Mouse (Mus musculus) lung, embryonic 16.5 days (tissue): ENCODE results near the gene Rxra. TPM values are rescaled to one million over a fixed set of nuclear protein-coding genes. Genes with fewer than 3 reads are reported as not detected.
A peak's percentile ranks its signal among the peaks of the same experiment; 100 is the strongest.

Experiments used
- ATAC-seq: fragments of 200-750 bp; cut with Nextera tagmentation; 2 replicates; pipeline ENCODE4 v1.8.0; 2017; ENCODE audit warnings: low read depth, mild to moderate bottlenecking, moderate library complexity
- H3K27ac ChIP-seq: fragments of 300-500 bp; sonication (generic); 2 replicates; pipeline ENCODE4 v1.5.1; 2014; ENCODE audit warnings: mild to moderate bottlenecking, control low read depth, low read length
- H3K27me3 ChIP-seq: fragments of 300-500 bp; sonication (generic); 2 replicates; pipeline ENCODE4 v1.6.1; 2014; ENCODE audit warnings: low read depth, low read length, mixed read lengths; ENCODE audit not compliant: control insufficient read depth, insufficient read depth
- H3K36me3 ChIP-seq: fragments of 300-500 bp; sonication (generic); 2 replicates; pipeline ENCODE4 v1.6.1; 2014; ENCODE audit warnings: low read length; ENCODE audit not compliant: control insufficient read depth, insufficient read depth
- H3K4me1 ChIP-seq: fragments of 300-500 bp; sonication (generic); replicated peaks from 2 replicates; pipeline ENCODE4 v1.6.1; 2014; ENCODE audit warnings: low read length, mixed read lengths; ENCODE audit not compliant: control insufficient read depth, insufficient read depth
- H3K4me2 ChIP-seq: fragments of 300-500 bp; sonication (generic); 2 replicates; pipeline ENCODE4 v1.6.1; 2014; ENCODE audit warnings: low read depth, low read length, control low read depth
- H3K4me3 ChIP-seq: fragments of 300-500 bp; sonication (generic); 2 replicates; pipeline ENCODE4 v1.5.1; 2014; ENCODE audit warnings: mild to moderate bottlenecking, low read length, control low read depth
- H3K9ac ChIP-seq: fragments of 300-500 bp; sonication (generic); 2 replicates; pipeline ENCODE4 v1.6.1; 2014; ENCODE audit warnings: low read length, control low read depth
- H3K9me3 ChIP-seq: fragments of 300-500 bp; sonication (generic); 2 replicates; pipeline ENCODE4 v1.6.1; 2016; ENCODE audit warnings: low read length; ENCODE audit not compliant: control insufficient read depth
- WGBS: fragments of 180-500 bp; shearing (Covaris S2); extraction: QIAGEN DNeasy Blood & Tissue Kit; methylation state at CpG from one replicate; pipeline ENCODE4 v1.1.7; 2014; 5-methylcytosine and 5-hydroxymethylcytosine counted together
- polyA plus RNA-seq: library from polyadenylated mRNA; unstranded; fragments of >200 nt; fragmentation: Nextera tagmentation; extraction: Ambion mirVana; gene quantifications from 2 replicates; pipeline ENCODE4 v1.2.1, GENCODE M21; 2015

Rxra gene
- polyA plus RNA-seq, 1 experiment from 2014 or later, result 11.3 TPM

DNA sequence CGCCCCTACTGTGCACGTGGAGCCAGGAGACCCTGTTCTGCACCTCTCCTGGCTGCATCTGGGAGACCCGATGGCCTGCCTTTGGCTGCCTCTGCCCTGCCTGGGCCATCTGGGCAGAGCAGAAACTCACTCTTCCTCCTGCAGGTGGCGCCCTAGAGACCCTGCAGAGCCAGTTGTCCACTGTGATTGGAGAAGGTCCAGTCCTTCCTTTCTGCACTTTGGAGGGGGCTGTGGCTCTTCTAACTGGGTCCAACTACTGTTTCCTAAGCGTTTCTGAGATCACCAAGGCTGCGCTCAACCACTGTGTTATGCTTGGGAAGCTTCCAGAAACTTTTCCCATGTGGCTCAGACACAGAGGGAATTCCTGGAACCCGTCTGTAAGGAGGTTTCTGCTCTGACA lies 95.7 kb downstream of the Rxra start:
- Histone ChIP-seq H3K4me1 (peaks cover 31% of the 10 kb centered on the region), H3K36me3 (no peaks in the 10 kb centered on the region), H3K9me3 (no peaks in the 10 kb centered on the region), H3K4me3 (no peak overlapping the region), H3K9ac (no peak overlapping the region), H3K4me2 (no peak overlapping the region), H3K27me3 (no peaks in the 10 kb centered on the region), H3K27ac (peak overlapping the region; percentile 39)
- WGBS, result 14% methylated on average over 7 of the region's 7 CpGs
- peak; percentile 61 for ATAC-seq

DNA sequence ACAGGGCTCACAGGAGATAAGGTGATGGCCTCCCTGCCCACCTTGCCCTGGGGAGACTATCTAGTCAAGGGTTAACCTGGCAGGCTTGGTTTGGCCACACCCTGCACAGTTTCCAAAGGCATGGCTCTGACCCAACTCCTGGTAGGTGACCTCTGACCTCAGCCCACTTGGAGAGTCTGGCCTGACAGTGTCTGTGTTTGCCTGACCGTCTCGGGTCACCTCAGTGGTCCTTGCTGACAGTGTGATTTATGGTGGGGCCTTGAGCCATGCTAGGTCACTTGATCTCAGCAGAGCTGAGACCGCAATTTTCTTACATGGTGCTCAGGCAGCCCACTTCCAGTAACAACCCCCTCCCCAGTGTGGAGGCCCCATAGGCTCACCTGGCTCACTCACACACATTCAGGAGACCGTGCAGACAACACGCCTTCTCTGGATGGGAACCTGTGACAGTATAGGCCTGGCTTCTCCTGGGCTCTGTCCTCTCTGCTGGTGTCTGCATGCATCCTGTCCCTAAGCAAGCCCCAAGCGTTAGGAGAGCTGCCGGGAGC lies 96.7 kb downstream of the Rxra start:
- H3K36me3 ChIP-seq, result no peaks in the 10 kb centered on the region
- no peak overlapping the region for H3K4me2 ChIP-seq
- ATAC-seq, result no peak
- no peaks in the 10 kb centered on the region for H3K27me3 ChIP-seq
- H3K27ac ChIP-seq, result peak overlapping the region; percentile 93; the same call in 1 of the 2 replicates
- no peak overlapping the region for H3K4me3 ChIP-seq
- 58% methylated on average over 7 of the region's 7 CpGs for WGBS
- H3K9ac ChIP-seq, result no peak overlapping the region
- no peaks in the 10 kb centered on the region for H3K9me3 ChIP-seq
- peaks cover 31% of the 10 kb centered on the region for H3K4me1 ChIP-seq

DNA sequence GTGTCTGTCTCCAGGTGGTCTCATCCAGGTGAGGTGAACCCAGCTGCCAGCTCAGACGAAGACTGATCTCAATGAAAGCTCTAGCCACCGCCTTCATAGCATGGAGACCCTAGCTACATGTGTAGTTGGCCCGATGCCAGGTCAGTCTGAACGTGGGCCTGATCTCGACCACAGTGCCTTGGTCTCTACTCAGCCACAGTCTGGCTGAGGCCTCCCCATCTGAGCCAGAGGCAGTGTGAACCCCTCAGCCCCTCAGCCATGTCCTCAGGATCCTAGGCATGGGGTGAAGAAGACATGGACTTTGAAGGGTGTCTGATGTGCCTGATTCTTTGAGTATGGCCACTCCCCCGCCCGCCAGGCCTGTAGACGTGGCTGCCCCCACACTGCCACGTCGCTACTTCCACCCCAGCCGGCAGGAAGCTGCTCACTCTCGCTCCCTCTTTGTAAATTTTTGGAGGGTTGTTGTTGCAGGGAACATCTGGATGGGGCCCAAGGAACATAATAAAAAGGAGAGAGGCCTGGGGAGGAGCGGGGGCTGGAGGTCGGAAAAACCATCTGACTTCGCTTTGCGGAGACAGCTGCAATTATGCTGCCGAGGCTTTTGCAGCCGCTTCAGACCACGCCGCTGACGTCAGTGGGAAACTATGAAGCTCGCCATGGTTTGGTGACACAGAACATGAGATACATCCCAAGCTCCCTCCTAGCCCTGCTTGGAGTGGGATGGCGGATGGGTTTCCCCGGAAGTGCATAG lies 97.9 kb downstream of the Rxra start:
- H3K4me2 ChIP-seq, result no peak overlapping the region
- peaks cover 34% of the 10 kb centered on the region for H3K4me1 ChIP-seq
- H3K4me3 ChIP-seq, result no peak overlapping the region
- 34% methylated on average over 24 of the region's 24 CpGs for WGBS
- H3K27me3 ChIP-seq, result no peaks in the 10 kb centered on the region
- H3K9me3 ChIP-seq, result no peaks in the 10 kb centered on the region
- peak overlapping the region; percentile 21 for H3K9ac ChIP-seq
- H3K36me3 ChIP-seq, result no peaks in the 10 kb centered on the region
- H3K27ac ChIP-seq, result peak overlapping the region; percentile 93
- ATAC-seq, result peak; percentile 63

DNA sequence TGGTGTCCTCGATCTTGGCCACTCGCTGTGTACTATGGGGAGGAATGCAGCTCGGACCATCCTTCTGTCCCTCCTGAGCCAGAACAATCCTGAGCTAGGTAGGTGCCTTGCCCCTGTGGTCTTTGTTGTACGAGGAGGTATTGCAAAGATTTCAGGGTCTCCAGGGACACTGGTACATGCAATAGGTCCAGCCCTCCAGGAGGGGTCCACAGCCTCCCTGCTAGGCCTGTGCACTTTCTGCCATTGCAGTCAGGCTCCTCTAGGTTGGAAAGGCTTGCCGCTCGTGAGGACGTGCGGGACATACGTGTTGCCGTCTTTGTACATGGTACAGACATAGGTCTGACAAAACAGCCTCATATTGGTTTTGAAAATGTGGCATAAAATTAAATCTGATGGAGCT lies 98.8 kb downstream of the Rxra start:
- H3K4me1 ChIP-seq, result peaks cover 40% of the 10 kb centered on the region

DNA sequence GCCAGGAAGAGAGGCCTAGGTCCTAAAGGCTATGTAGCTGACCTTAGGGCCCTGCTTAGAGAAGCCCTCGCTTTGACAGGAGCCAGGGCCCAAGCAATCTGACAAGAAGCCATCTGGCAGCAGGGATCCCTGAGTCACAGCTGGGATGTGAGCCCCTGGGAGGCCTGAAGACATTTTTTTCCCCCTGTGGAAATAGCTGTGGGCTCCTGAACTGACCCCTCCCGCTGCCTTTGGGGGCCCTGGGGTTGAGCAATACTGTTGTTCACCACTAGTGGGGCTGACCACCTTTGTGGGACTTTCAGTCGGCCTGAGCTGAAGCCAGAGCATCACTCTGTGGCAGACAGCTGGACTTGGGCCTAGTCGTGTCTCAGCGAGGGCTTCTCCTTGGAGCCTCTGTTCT lies 99.4 kb downstream of the Rxra start:
- H3K9me3 ChIP-seq, result no peaks in the 10 kb centered on the region
- ATAC-seq, result no peak
- H3K4me1 ChIP-seq, result peaks cover 41% of the 10 kb centered on the region
- 38% methylated on average over 5 of the region's 5 CpGs for WGBS
- no peaks in the 10 kb centered on the region for H3K27me3 ChIP-seq
- no peak overlapping the region for H3K4me3 ChIP-seq
- H3K9ac ChIP-seq, result no peak overlapping the region
- no peak overlapping the region for H3K4me2 ChIP-seq
- no peaks in the 10 kb centered on the region for H3K36me3 ChIP-seq
- H3K27ac ChIP-seq, result peak overlapping the region; percentile 93

More for the DNA sequence above, 98.8 kb downstream of the Rxra start:
- no peak for ATAC-seq
- no peaks in the 10 kb centered on the region for H3K27me3 ChIP-seq
- no peak overlapping the region for H3K9ac ChIP-seq
- no peaks in the 10 kb centered on the region for H3K36me3 ChIP-seq
- H3K9me3 ChIP-seq, result no peaks in the 10 kb centered on the region
- 88% methylated on average over 10 of the region's 10 CpGs for WGBS
- H3K4me2 ChIP-seq, result no peak overlapping the region
- no peak overlapping the region for H3K4me3 ChIP-seq
- H3K27ac ChIP-seq, result peak overlapping the region; percentile 93

DNA sequence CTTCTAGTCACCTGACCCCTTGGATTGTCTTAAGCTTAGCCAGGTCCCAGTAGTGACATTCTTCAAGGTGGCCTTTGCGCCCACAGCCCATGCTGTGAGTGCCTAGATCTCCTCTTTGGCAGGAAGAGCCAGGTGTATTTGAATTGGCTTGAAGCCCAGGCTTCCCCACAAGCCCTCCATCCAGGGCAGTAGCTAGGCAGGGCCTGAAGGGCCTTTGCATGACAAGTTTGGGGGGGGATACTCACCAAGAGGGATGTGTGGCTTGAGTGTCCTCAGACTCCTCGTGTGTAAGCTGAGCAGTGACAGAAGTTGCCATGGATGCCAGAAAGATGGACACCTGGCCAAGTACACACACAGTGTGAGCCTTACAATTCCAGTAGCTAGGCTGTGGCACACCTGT lies 101.5 kb downstream of the Rxra start:
- Histone ChIP-seq H3K4me3 (no peak overlapping the region), H3K4me2 (no peak overlapping the region), H3K27ac (peak overlapping the region; percentile 36; the same call in 1 of the 2 replicates), H3K27me3 (no peaks in the 10 kb centered on the region), H3K4me1 (peaks cover 35% of the 10 kb centered on the region), H3K9ac (no peak overlapping the region), H3K36me3 (no peaks in the 10 kb centered on the region), H3K9me3 (no peaks in the 10 kb centered on the region)
- peak; percentile 45 for ATAC-seq
- 43% methylated on average over 2 of the region's 2 CpGs for WGBS

DNA sequence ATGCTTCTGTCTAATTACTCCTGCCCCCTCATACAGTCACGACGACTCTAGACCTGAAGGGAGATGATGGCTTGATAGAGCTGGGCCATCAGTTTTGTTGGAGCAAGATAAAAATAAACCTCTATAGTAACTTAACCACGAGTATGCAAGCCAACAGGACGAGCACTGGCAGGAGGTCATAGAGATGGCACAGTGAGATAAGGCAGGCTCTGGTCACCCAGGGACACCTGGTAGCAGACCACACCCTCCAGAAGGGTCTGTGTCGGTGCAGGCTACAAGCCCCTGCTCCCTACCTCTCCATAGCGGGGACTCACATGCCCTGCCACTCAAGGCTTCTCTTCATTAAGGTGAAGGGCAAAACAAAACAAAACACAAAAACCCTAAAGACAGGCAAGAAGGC lies 102.0 kb downstream of the Rxra start:
- Histone ChIP-seq H3K9ac (no peak overlapping the region), H3K27ac (no peak overlapping the region)
- 51% methylated on average over 6 of the region's 6 CpGs for WGBS

DNA sequence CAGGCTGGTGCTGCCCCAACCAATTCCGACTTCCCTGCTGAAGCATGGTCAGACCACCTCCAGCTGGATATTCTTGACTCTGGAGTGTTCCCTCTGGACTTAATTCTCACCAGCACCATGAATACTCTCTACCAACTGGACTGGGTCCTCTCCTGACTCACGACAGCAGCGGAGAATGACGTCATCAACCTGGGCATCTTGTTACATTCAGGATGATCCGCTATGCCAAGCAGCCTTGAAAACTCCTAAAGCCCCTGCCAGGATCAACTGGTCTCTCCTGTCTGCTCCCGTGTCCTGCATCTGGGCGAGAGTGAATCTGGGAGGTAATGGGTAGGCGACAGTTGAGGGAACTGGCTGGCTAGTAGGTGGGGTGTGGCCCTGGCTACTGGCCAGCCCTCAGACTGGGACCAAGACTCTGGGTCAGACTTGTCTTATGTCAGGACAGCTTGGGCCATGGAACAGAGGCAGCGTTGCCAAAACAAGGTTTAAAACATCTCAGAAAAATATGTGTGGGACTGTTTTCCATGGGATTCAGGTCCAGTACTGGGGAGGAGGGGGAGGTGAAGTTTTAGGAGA lies 103.1 kb downstream of the Rxra start:
- WGBS, result 72% methylated on average over 9 of the region's 9 CpGs
- H3K36me3 ChIP-seq, result no peaks in the 10 kb centered on the region
- no peaks in the 10 kb centered on the region for H3K27me3 ChIP-seq
- no peak for ATAC-seq
- H3K27ac ChIP-seq, result no peak overlapping the region
- H3K9me3 ChIP-seq, result no peaks in the 10 kb centered on the region
- H3K4me1 ChIP-seq, result peaks cover 26% of the 10 kb centered on the region
- H3K4me2 ChIP-seq, result no peak overlapping the region
- H3K4me3 ChIP-seq, result no peak overlapping the region
- H3K9ac ChIP-seq, result no peak overlapping the region

More for the DNA sequence above, 102.0 kb downstream of the Rxra start:
- H3K9me3 ChIP-seq, result no peaks in the 10 kb centered on the region
- no peak for ATAC-seq
- no peaks in the 10 kb centered on the region for H3K27me3 ChIP-seq
- H3K4me3 ChIP-seq, result no peak overlapping the region
- H3K4me1 ChIP-seq, result peaks cover 32% of the 10 kb centered on the region
- no peak overlapping the region for H3K4me2 ChIP-seq
- no peaks in the 10 kb centered on the region for H3K36me3 ChIP-seq

DNA sequence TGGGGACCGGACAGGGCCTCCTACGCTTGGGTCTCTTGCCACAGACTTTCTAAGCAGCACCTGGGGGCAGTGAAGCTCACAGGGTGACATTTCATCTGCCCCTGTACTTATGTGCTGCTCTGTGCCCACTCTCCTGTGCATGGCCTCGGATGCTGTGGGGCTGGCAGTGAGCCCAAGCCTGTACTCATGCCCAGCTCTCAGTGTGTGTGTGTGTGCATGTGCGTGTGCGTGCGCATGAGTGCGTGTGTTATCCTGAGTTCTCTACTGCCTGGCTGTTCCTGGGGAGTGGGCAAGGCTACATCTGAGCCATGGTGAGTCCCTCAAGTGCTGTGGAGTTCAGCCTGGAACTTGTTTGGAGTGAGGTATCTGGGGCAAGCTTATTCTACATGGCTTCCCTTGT lies 103.9 kb downstream of the Rxra start:
- Histone ChIP-seq H3K27me3 (no peaks in the 10 kb centered on the region), H3K9ac (no peak overlapping the region), H3K4me1 (peaks cover 23% of the 10 kb centered on the region), H3K9me3 (no peaks in the 10 kb centered on the region), H3K36me3 (no peaks in the 10 kb centered on the region), H3K27ac (no peak overlapping the region), H3K4me2 (no peak overlapping the region), H3K4me3 (no peak overlapping the region)
- ATAC-seq, result no peak
- 89% methylated on average over 7 of the region's 7 CpGs for WGBS
